Mouse (Mus musculus) liver, embryonic 13.5 days (tissue): Measurements from ENCODE around the gene Agap1. TPM values are rescaled to one million over a fixed set of nuclear protein-coding genes. Genes with fewer than 3 reads are reported as not detected.

Experiments
- ATAC-seq: fragments of 200-750 bp; cut with Nextera tagmentation; 2 replicates; pipeline ENCODE4 v1.8.0; 2017; ENCODE audit warnings: low read depth, mild to moderate bottlenecking, moderate number of reproducible peaks, moderate library complexity
- DNase-seq: peaks from one replicate; pipeline ENCODE4 v3.0.0; 2022
- H3K27ac ChIP-seq: fragments of 300-500 bp; sonication (generic); 2 replicates; pipeline ENCODE4 v1.5.1; 2015; ENCODE audit warnings: moderate library complexity, mild to moderate bottlenecking, inconsistent platforms
- H3K27me3 ChIP-seq: fragments of 300-500 bp; sonication (generic); 2 replicates; pipeline ENCODE4 v1.6.1; 2015; ENCODE audit warnings: mild to moderate bottlenecking, inconsistent platforms
- H3K36me3 ChIP-seq: fragments of 300-500 bp; sonication (generic); 2 replicates; pipeline ENCODE4 v1.6.1; 2015; ENCODE audit warnings: mild to moderate bottlenecking, inconsistent platforms
- H3K4me1 ChIP-seq: fragments of 300-500 bp; sonication (generic); replicated peaks from 2 replicates; pipeline ENCODE4 v1.6.1; 2015; ENCODE audit warnings: inconsistent platforms
- H3K4me2 ChIP-seq: fragments of 300-500 bp; sonication (generic); 2 replicates; pipeline ENCODE4 v1.6.1; 2015; ENCODE audit warnings: inconsistent platforms, mild to moderate bottlenecking, moderate library complexity
- H3K4me3 ChIP-seq: fragments of 300-500 bp; sonication (generic); replicated peaks from 2 replicates; pipeline ENCODE4 v1.5.1; 2015; ENCODE audit warnings: mild to moderate bottlenecking, inconsistent platforms
- H3K9ac ChIP-seq: fragments of 300-500 bp; sonication (generic); 2 replicates; pipeline ENCODE4 v1.6.1; 2015; ENCODE audit warnings: mild to moderate bottlenecking, inconsistent platforms
- H3K9me3 ChIP-seq: fragments of 300-500 bp; sonication (generic); replicated peaks from 2 replicates; pipeline ENCODE4 v1.6.1; 2016; ENCODE audit warnings: inconsistent platforms
- WGBS: fragments of 180-500 bp; shearing (Covaris S2); methylation state at CpG from one replicate; pipeline ENCODE4 v1.1.7; 2015; ENCODE audit not compliant: insufficient replicate concordance; 5-methylcytosine and 5-hydroxymethylcytosine counted together
- polyA plus RNA-seq: library from polyadenylated mRNA; unstranded; fragments of >200 nt; fragmentation: Nextera tagmentation; extraction: Ambion mirVana; gene quantifications from 2 replicates; pipeline ENCODE4 v1.2.1, GENCODE M21; 2015

Agap1 gene
- polyA plus RNA-seq, 1 experiment from 2014 or later, result 1.2 TPM

- no peak for ATAC-seq
- Histone ChIP-seq H3K4me2 (no peak overlapping the region), H3K27me3 (no peaks in the 10 kb centered on the region), H3K4me3 (no peak overlapping the region), H3K9me3 (no peaks in the 10 kb centered on the region), H3K4me1 (no peaks in the 10 kb centered on the region), H3K9ac (no peak overlapping the region), H3K36me3 (peaks cover 14% of the 10 kb centered on the region), H3K27ac (no peak overlapping the region)
- no peak for DNase-seq
- 63% methylated on average over 4 of the region's 4 CpGs for WGBS
Observed at GRCm38 (mm10) chr1:89676411-89676810, 221.8 kb downstream of the Agap1 start.

- 81% methylated on average over 7 of the region's 7 CpGs for WGBS
Observed at GRCm38 (mm10) chr1:89680673-89681072, 226.1 kb downstream of the Agap1 start.

DNA sequence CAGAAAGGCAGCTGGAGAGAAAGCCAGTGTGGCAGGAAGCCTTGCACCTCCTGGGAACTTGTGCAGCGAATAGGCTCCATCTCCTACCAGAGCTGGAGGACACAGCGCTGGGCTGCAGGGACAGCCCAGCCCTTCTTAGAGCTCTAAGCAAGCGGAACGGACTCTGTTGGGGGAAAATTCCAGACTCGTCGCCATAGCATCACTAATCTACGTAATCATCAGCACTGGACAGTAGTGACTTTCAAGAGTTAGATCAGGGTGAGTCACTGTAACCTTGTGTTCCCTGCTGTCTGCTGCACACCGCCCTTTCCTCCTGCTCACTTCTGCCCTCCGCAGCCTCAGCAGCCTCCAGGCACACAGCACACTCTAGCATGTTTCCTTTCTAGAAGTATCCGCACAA is 234.3 kb downstream of the Agap1 start:
- WGBS, result 75% methylated on average over 10 of the region's 10 CpGs
- no peak for ATAC-seq

More at GRCm38 (mm10) chr1:89680673-89681072, 226.1 kb downstream of the Agap1 start:
- Histone ChIP-seq H3K27ac (no peak overlapping the region), H3K4me2 (no peak overlapping the region), H3K27me3 (no peaks in the 10 kb centered on the region), H3K9ac (no peak overlapping the region), H3K9me3 (no peaks in the 10 kb centered on the region), H3K4me1 (no peaks in the 10 kb centered on the region), H3K36me3 (peaks cover 7% of the 10 kb centered on the region; the same call in 1 of the 2 replicates), H3K4me3 (no peak overlapping the region)
- no peak for DNase-seq
- ATAC-seq, result no peak

DNA sequence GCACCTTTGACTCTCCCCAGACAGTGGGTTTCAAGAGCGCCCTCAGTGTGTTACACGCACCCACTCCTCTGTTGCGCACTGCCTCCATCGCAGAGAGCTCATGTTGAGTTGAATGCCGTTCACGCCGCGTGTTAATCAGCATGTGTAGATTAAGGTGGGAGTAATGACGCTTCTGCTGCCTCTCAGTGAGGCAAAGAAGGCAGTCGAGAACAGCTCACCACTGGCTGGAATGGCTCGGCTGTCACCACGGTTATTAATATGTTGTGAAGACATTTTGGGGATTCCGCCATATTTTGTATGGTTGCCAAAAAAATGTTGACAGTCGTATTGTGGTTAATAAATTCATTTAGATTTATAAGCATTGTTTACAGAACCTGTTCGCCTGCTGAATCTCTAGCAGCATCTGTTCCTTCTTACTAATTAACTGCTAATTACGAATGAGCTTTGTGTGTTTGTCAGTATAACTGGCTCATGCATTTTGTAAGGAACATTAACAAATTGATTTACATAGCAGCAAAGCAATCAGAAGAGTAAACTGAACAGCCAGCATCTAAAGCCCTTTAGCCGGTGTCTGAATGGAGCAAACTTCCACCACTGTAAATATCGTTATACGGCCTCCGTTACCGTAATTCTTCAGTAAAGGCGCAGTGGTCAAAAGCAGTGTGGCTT is 235.1 kb downstream of the Agap1 start:
- WGBS, result 76% methylated on average over 22 of the region's 22 CpGs
- Histone ChIP-seq H3K9me3 (no peaks in the 10 kb centered on the region), H3K27ac (no peak overlapping the region), H3K4me1 (0 out of 2 replicates have a peak, but pooled peaks cover 7% of the 10 kb centered on the region), H3K4me3 (no peak overlapping the region), H3K27me3 (no peaks in the 10 kb centered on the region), H3K36me3 (peaks cover 11% of the 10 kb centered on the region; the same call in 1 of the 2 replicates), H3K9ac (no peak overlapping the region), H3K4me2 (no peak overlapping the region)
- no peak for DNase-seq
- no peak for ATAC-seq

More for the DNA sequence above, 234.3 kb downstream of the Agap1 start:
- Histone ChIP-seq H3K36me3 (peaks cover 11% of the 10 kb centered on the region; the same call in 1 of the 2 replicates), H3K4me3 (no peak overlapping the region), H3K9ac (no peak overlapping the region), H3K27ac (no peak overlapping the region), H3K4me2 (no peak overlapping the region), H3K9me3 (no peaks in the 10 kb centered on the region), H3K4me1 (0 out of 2 replicates have a peak, but pooled peaks cover 7% of the 10 kb centered on the region), H3K27me3 (no peaks in the 10 kb centered on the region)
- DNase-seq, result no peak

DNA sequence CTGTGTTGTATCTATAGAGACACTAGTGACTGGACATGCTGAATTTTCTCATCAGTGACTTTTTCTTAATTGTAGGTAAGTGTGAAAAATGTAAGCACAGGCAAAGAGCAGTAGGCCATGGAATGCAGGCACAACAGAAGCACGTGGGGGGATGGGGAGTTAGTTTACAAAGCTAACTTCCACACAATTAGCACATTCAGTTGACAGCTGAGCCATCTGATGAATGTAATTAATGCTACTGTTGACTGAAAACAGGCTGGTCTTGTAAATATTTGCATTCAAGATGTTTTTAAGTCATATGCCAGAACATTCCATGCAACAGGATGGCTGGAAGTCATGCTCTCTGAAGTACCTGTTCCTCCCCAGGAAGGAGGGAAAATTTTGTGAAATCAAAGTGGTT is 236.5 kb downstream of the Agap1 start:
- WGBS, result 29% methylated on average over 1 of the region's 1 CpGs
- H3K9me3 ChIP-seq, result no peaks in the 10 kb centered on the region
- H3K27me3 ChIP-seq, result no peaks in the 10 kb centered on the region
- H3K27ac ChIP-seq, result no peak overlapping the region
- no peak overlapping the region for H3K4me3 ChIP-seq
- H3K36me3 ChIP-seq, result no peaks in the 10 kb centered on the region; the same call in 1 of the 2 replicates
- no peak overlapping the region for H3K9ac ChIP-seq
- no peak for ATAC-seq
- H3K4me1 ChIP-seq, result 0 out of 2 replicates have a peak, but pooled peaks cover 7% of the 10 kb centered on the region
- no peak for DNase-seq
- no peak overlapping the region for H3K4me2 ChIP-seq

DNA sequence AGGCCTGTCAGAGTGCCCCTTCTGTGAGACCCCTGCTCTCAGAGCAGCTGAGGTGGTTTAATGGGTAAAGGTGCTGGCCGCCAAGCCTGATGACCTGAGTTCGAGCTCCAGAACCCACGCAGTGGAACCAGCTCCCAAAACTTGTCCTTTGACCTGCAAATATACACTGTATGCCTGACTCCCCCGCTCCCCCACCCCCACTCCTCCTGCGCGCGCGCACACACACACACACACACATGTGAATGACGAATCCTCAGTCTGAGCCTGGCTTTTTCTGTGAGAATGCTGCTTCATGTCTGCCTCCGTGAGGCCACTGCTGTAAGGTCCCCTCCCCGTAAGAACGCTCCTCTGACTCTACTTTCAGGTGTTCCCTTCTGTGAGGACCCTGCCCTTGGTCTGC is 237.8 kb downstream of the Agap1 start:
- H3K27me3 ChIP-seq, result no peaks in the 10 kb centered on the region
- H3K4me3 ChIP-seq, result no peak overlapping the region
- H3K36me3 ChIP-seq, result no peaks in the 10 kb centered on the region
- no peak for ATAC-seq
- no peak overlapping the region for H3K27ac ChIP-seq
- no peak for DNase-seq
- 81% methylated on average over 12 of the region's 12 CpGs for WGBS
- H3K4me2 ChIP-seq, result no peak overlapping the region
- H3K9me3 ChIP-seq, result no peaks in the 10 kb centered on the region
- 0 out of 2 replicates have a peak, but pooled peaks cover 7% of the 10 kb centered on the region for H3K4me1 ChIP-seq
- H3K9ac ChIP-seq, result no peak overlapping the region

DNA sequence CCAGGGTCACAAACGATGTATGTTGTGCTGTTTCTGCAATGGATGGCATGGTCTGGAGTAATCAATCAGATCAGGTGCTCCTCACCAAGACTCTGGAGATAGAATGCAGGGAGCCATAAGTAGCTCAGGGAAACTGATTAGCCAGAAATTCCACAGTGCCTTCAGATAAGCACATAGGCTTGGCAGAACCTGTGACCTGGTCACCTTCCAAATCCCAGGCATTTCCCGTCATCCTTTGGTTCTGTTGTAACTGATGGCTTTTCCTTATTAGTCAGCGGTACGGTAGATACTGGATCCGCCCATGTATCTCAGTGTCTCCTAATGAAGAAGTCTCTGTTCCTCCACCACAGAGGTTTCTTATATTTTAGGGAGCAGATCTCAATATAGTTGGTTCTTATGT is 240.3 kb downstream of the Agap1 start:
- no peak overlapping the region for H3K9ac ChIP-seq
- H3K27ac ChIP-seq, result no peak overlapping the region
- no peak overlapping the region for H3K4me3 ChIP-seq
- H3K27me3 ChIP-seq, result no peaks in the 10 kb centered on the region
- 76% methylated on average over 5 of the region's 5 CpGs for WGBS
- no peaks in the 10 kb centered on the region for H3K36me3 ChIP-seq
- no peak overlapping the region for H3K4me2 ChIP-seq
- ATAC-seq (no peak), DNase-seq (no peak)
- 0 out of 2 replicates have a peak, but pooled peaks cover 7% of the 10 kb centered on the region for H3K4me1 ChIP-seq
- H3K9me3 ChIP-seq, result no peaks in the 10 kb centered on the region

DNA sequence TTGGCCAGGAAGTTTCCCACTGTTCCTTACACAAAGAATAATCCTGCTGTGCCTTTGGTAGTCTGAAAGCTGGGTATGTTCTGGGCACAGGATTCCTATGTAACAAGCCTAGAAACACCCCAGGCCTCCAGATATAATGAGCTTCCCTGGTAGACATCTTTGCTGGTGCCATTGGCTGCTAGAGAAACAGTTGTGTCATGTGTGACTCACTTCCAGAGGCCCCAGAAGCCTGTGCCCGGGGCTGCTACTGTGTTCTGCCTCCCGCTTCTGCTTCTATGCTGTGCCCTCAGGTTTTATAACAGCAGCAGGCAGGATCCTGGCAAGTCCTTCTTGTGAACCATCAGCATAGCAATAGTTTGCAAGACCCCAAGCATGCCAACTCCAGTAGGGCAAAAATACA is 242.6 kb downstream of the Agap1 start:
- no peak overlapping the region for H3K9ac ChIP-seq
- H3K4me2 ChIP-seq, result no peak overlapping the region
- no peaks in the 10 kb centered on the region for H3K9me3 ChIP-seq
- H3K4me1 ChIP-seq, result 0 out of 2 replicates have a peak, but pooled peaks cover 1% of the 10 kb centered on the region
- DNase-seq (no peak), ATAC-seq (no peak)
- H3K4me3 ChIP-seq, result no peak overlapping the region
- WGBS, result 67% methylated on average over 2 of the region's 2 CpGs
- H3K36me3 ChIP-seq, result no peaks in the 10 kb centered on the region
- H3K27ac ChIP-seq, result no peak overlapping the region
- H3K27me3 ChIP-seq, result no peaks in the 10 kb centered on the region

DNA sequence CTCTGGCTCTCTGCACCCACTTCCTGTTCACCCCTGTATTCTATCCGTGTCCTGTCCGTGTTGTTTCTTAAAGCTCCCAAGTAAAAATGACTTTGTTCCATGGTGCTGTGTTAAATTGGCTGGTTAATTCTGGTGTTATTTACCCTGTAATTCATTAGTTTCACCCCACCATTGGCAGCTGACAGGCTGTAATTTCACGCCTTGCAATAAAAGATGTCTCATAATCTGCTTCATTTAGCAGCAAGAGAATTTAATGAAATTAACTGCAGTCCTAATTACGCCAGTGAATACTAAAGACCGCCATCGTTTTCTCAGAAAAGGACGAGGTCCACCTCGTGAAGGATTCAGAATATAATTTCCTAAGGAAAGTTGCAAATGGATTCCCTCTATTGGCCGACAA is 245.6 kb downstream of the Agap1 start:
- no peak for DNase-seq
- Histone ChIP-seq H3K27me3 (no peaks in the 10 kb centered on the region), H3K4me2 (no peak overlapping the region), H3K4me3 (no peak overlapping the region), H3K9me3 (no peaks in the 10 kb centered on the region), H3K9ac (no peak overlapping the region), H3K36me3 (no peaks in the 10 kb centered on the region), H3K27ac (no peak overlapping the region), H3K4me1 (0 out of 2 replicates have a peak, but pooled peaks cover 3% of the 10 kb centered on the region)
- no peak for ATAC-seq
- whole genome bisulfite sequencing, result 74% methylated on average over 9 of the region's 9 CpGs

- Histone ChIP-seq H3K4me1 (0 out of 2 replicates have a peak, but pooled peaks cover 3% of the 10 kb centered on the region), H3K9ac (no peak overlapping the region), H3K4me2 (no peak overlapping the region), H3K27ac (no peak overlapping the region), H3K36me3 (no peaks in the 10 kb centered on the region), H3K9me3 (no peaks in the 10 kb centered on the region), H3K4me3 (no peak overlapping the region), H3K27me3 (no peaks in the 10 kb centered on the region)
- ATAC-seq, result no peak
- DNase-seq, result no peak
- 78% methylated on average over 5 of the region's 5 CpGs for WGBS
Observed at GRCm38 (mm10) chr1:89701162-89701730, 246.6 kb downstream of the Agap1 start.

- 58% methylated on average over 13 of the region's 13 CpGs for WGBS
Observed at GRCm38 (mm10) chr1:89703294-89703693, 248.7 kb downstream of the Agap1 start.

More at GRCm38 (mm10) chr1:89703294-89703693, 248.7 kb downstream of the Agap1 start:
- ATAC-seq (no peak), DNase-seq (no peak)
- H3K9ac ChIP-seq, result no peak overlapping the region
- no peak overlapping the region for H3K27ac ChIP-seq
- no peaks in the 10 kb centered on the region for H3K36me3 ChIP-seq
- H3K4me1 ChIP-seq, result 0 out of 2 replicates have a peak, but pooled peaks cover 3% of the 10 kb centered on the region
- H3K4me2 ChIP-seq, result no peak overlapping the region
- no peaks in the 10 kb centered on the region for H3K9me3 ChIP-seq
- no peaks in the 10 kb centered on the region for H3K27me3 ChIP-seq
- H3K4me3 ChIP-seq, result no peak overlapping the region
